Mouse (Mus musculus): ENCODE results near the gene Fbln7.

DNA sequence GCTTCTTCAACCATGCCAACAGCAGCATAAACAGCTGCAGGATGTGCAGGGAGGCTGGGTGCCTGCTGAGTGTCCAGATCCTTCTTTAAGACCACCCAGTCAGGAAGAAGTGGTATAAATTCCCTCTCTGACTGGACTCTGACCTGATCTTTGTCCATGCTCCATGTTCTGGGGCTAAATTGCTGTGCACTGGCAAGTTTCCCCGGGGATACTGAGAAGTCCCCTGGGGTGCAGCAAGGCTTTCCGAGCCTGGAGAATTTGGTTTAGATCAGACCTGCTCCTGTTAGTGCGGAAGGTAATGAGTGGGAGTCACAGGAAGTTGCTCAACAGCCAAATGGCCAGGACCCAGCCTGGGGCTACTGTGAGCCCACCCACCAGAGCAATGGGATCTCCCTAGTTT is 2.3 kb downstream of the Fbln7 start:
- TF ChIP-seq POLR2A (IDR thresholded peaks at IDR 0.05; ENCODE audit: borderline replicate concordance, insufficient read depth, low read length) (no peak), CTCF (IDR thresholded peaks at IDR 0.05; ENCODE audit: borderline replicate concordance, insufficient read depth, low read depth, low read length) (no peak)

All from cerebellum, adult 2 months (tissue).